Mouse (Mus musculus): ENCODE measurements around the gene Eaf2.

The Eaf2 gene

GRCm38 (mm10) chr16:36828820-36829219 is 46.0 kb downstream of the Eaf2 start:
- DNase-seq, result no peak

GRCm38 (mm10) chr16:36828054-36828786 is 46.6 kb downstream of the Eaf2 start, which contains the start of gene Iqcb1:
Gene Iqcb1, plus strand, starts transcription at chr16:36828385.
- peak; percentile 90 for DNase-seq

- peak; percentile 7 for DNase-seq
These were observed 47.2 kb downstream of the Eaf2 start for GRCm38 (mm10) chr16:36827611-36828053.

- no peak for DNase-seq
These were observed 53.3 kb downstream of the Eaf2 start for GRCm38 (mm10) chr16:36821474-36821873.

GRCm38 (mm10) chr16:36820747-36821146 is 54.1 kb downstream of the Eaf2 start:
- no peak for DNase-seq

GRCm38 (mm10) chr16:36820016-36820415 is 54.8 kb downstream of the Eaf2 start:
- no peak for DNase-seq

- peak; percentile 89 for DNase-seq
These were observed 57.4 kb downstream of the Eaf2 start for GRCm38 (mm10) chr16:36817321-36817926.

- no peak for DNase-seq
These were observed 57.9 kb downstream of the Eaf2 start for GRCm38 (mm10) chr16:36816916-36817315.

- no peak for DNase-seq
These were observed 61.1 kb downstream of the Eaf2 start for GRCm38 (mm10) chr16:36813680-36814079.

- peak; percentile 27 for DNase-seq
These were observed 66.2 kb downstream of the Eaf2 start for GRCm38 (mm10) chr16:36808616-36809015.

- no peak for DNase-seq
These were observed 72.4 kb downstream of the Eaf2 start for GRCm38 (mm10) chr16:36802361-36802760.

GRCm38 (mm10) chr16:36798334-36798733 is 76.5 kb downstream of the Eaf2 start:
- no peak for DNase-seq

GRCm38 (mm10) chr16:36794976-36795375 is 79.8 kb downstream of the Eaf2 start:
- DNase-seq, result no peak

GRCm38 (mm10) chr16:36790166-36790565 is 84.6 kb downstream of the Eaf2 start:
- DNase-seq, result no peak

- DNase-seq, result peak; percentile 34
These were observed 88.3 kb downstream of the Eaf2 start for GRCm38 (mm10) chr16:36786466-36786865.

GRCm38 (mm10) chr16:36784594-36785313 is 90.0 kb downstream of the Eaf2 start, which contains the start of gene Slc15a2:
Gene Slc15a2, minus strand, starts transcription at chr16:36784962.
- DNase-seq, result peak; percentile 51

GRCm38 (mm10) chr16:36784146-36784545 is 90.7 kb downstream of the Eaf2 start:
- DNase-seq, result no peak

- no peak for DNase-seq
These were observed 99.1 kb downstream of the Eaf2 start for GRCm38 (mm10) chr16:36775658-36776057.

- DNase-seq, result peak; percentile 21
These were observed 101.8 kb downstream of the Eaf2 start for GRCm38 (mm10) chr16:36772996-36773395.

- DNase-seq, result no peak
These were observed 103.1 kb downstream of the Eaf2 start for GRCm38 (mm10) chr16:36771703-36772102.

- no peak for DNase-seq
These were observed 103.6 kb downstream of the Eaf2 start for GRCm38 (mm10) chr16:36771244-36771643.

- DNase-seq, result peak; percentile 8
These were observed 104.0 kb downstream of the Eaf2 start for GRCm38 (mm10) chr16:36770830-36771229.

- no peak for DNase-seq
These were observed 104.5 kb downstream of the Eaf2 start for GRCm38 (mm10) chr16:36770191-36770771.

All from kidney, postnatal 14 days (tissue).